Mouse (Mus musculus): ENCODE data around the gene Tbc1d22a.

DNA sequence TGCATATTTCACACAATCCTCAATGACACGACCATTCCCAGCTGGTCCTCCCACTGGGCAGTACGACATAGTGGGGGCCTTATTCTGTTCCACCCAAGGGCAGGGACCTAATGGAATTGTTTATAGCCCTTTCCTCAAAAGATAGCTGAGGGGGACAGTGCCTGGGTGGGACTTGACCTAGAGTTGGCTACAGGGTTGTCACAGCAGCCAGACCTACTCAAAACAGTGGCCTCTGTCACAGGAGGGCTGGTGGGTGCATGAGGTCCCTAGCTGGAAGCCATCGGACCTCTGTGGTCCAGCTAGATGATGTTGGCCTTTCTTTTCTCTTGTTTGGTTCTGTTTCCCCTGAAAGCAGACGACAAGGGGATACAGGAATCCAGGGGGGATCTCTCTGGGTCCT is 14.8 kb upstream of the Tbc1d22a start:
- TF ChIP-seq CTCF (IDR thresholded peaks at IDR 0.05; ENCODE audit: borderline replicate concordance, insufficient read depth, low read length), result no peak
- TF ChIP-seq POLR2A (IDR thresholded peaks at IDR 0.05; ENCODE audit: low read depth, low read length), result no peak
